Mouse (Mus musculus): ENCODE measurements at regions not wholly inside any gene's neighbourhood (a gene's known extent, or its start where the extent isn't known, plus 50 kb on each side); places are given as distances from the start of the nearest gene placed in this dataset.

GRCm38 (mm10) chrX:142456022-142456421 is 65.7 kb upstream of the Acsl4 start:
- DNase-seq (ENCODE audit: low spot score), result no peak
- no peaks in the 10 kb centered on the region for H3K4me1 ChIP-seq (ENCODE audit: control insufficient read depth, insufficient read depth, low read length)
- H3K9ac ChIP-seq (replicated peaks; ENCODE audit: low read length), result no peak overlapping the region
- H3K36me3 ChIP-seq (replicated peaks; ENCODE audit: control insufficient read depth, insufficient read depth, low read depth, low read length), result no peaks in the 10 kb centered on the region
- ATAC-seq (replicated peaks; ENCODE audit: insufficient number of reproducible peaks, low FRiP score, low TSS enrichment, low read depth), result no peak
- WGBS, result 61% methylated on average over 1 of the region's 1 CpGs
- no peaks in the 10 kb centered on the region for H3K9me3 ChIP-seq (replicated peaks; ENCODE audit: control insufficient read depth, low read length)
- no peaks in the 10 kb centered on the region for H3K27me3 ChIP-seq (ENCODE audit: control insufficient read depth, insufficient read depth, low read length)
- H3K4me3 ChIP-seq (ENCODE audit: low read depth, low read length), result no peak overlapping the region
- H3K27ac ChIP-seq (replicated peaks; ENCODE audit: low read depth, low read length), result no peak overlapping the region
- H3K4me2 ChIP-seq (ENCODE audit: low read depth, low read length), result no peak overlapping the region

- no peaks in the 10 kb centered on the region for H3K9me3 ChIP-seq (replicated peaks; ENCODE audit: control insufficient read depth, low read length)
- WGBS, result 60% methylated on average over 2 of the region's 2 CpGs
- no peak overlapping the region for H3K4me2 ChIP-seq (ENCODE audit: low read depth, low read length)
- no peaks in the 10 kb centered on the region for H3K36me3 ChIP-seq (replicated peaks; ENCODE audit: control insufficient read depth, insufficient read depth, low read depth, low read length)
- H3K27ac ChIP-seq (replicated peaks; ENCODE audit: low read depth, low read length), result no peak overlapping the region
- H3K9ac ChIP-seq (replicated peaks; ENCODE audit: low read length), result no peak overlapping the region
- no peak for ATAC-seq (replicated peaks; ENCODE audit: insufficient number of reproducible peaks, low FRiP score, low TSS enrichment, low read depth)
- H3K4me3 ChIP-seq (ENCODE audit: low read depth, low read length), result no peak overlapping the region
- DNase-seq (ENCODE audit: low spot score), result no peak
- H3K27me3 ChIP-seq (ENCODE audit: control insufficient read depth, insufficient read depth, low read length), result no peaks in the 10 kb centered on the region
- H3K4me1 ChIP-seq (ENCODE audit: control insufficient read depth, insufficient read depth, low read length), result no peaks in the 10 kb centered on the region
Observed at GRCm38 (mm10) chrX:142464174-142464573, 73.8 kb upstream of the Acsl4 start.

DNA sequence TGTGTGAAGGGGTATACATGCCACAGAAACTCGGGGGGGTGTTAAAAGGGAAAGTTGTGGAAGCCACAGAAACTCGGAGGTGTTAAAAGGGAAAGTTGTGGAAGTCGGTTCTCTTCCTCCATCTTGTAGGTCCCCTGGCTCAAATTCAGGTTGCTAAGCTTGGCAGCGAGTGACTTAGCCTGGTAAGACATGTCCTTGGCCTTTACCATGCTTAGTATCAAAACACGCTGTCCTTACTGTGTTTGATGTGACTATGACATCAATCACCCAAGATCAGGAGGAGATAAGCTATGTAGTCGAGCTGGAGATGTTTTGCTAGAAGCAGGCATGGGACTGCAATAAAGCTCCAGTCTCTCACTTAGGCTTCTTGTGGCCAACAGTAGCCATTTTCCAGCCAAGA is 74.4 kb upstream of the Acsl4 start:
- Histone ChIP-seq H3K36me3 (replicated peaks; ENCODE audit: control insufficient read depth, insufficient read depth, low read depth, low read length) (no peaks in the 10 kb centered on the region), H3K27ac (replicated peaks; ENCODE audit: low read depth, low read length) (no peak overlapping the region), H3K9ac (replicated peaks; ENCODE audit: low read length) (no peak overlapping the region), H3K4me1 (ENCODE audit: control insufficient read depth, insufficient read depth, low read length) (no peaks in the 10 kb centered on the region), H3K4me2 (ENCODE audit: low read depth, low read length) (no peak overlapping the region), H3K27me3 (ENCODE audit: control insufficient read depth, insufficient read depth, low read length) (no peaks in the 10 kb centered on the region), H3K4me3 (ENCODE audit: low read depth, low read length) (no peak overlapping the region), H3K9me3 (replicated peaks; ENCODE audit: control insufficient read depth, low read length) (no peaks in the 10 kb centered on the region)
- DNase-seq (ENCODE audit: low spot score) (no peak), ATAC-seq (replicated peaks; ENCODE audit: insufficient number of reproducible peaks, low FRiP score, low TSS enrichment, low read depth) (no peak)
- 72% methylated on average over 6 of the region's 6 CpGs for WGBS

DNA sequence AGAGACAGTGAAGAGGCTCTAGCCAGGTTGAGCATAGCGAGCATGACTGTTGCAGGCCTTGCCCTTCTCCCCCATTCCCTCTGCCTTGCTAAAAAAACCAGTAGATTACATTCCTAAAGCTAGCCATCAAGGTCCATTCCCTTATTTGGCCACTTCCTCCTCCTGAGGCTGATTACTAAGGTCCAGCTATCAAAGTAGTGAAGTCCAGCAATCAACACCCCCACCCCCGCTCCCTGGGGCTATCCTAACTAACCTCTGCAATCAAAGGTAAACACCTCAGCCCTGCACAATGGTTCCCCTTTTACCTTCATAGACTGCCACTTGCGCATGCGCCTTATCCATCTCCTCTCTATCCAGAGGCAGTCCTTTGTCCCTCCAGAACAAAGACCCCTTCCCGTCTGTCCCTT is 77.5 kb upstream of the Acsl4 start:
- ATAC-seq (replicated peaks; ENCODE audit: insufficient number of reproducible peaks, low FRiP score, low TSS enrichment, low read depth), result no peak
- Histone ChIP-seq H3K4me2 (ENCODE audit: low read depth, low read length) (no peak overlapping the region), H3K36me3 (replicated peaks; ENCODE audit: control insufficient read depth, insufficient read depth, low read depth, low read length) (no peaks in the 10 kb centered on the region), H3K27me3 (ENCODE audit: control insufficient read depth, insufficient read depth, low read length) (no peaks in the 10 kb centered on the region), H3K4me3 (ENCODE audit: low read depth, low read length) (no peak overlapping the region), H3K27ac (replicated peaks; ENCODE audit: low read depth, low read length) (no peak overlapping the region), H3K9me3 (replicated peaks; ENCODE audit: control insufficient read depth, low read length) (no peaks in the 10 kb centered on the region), H3K9ac (replicated peaks; ENCODE audit: low read length) (no peak overlapping the region), H3K4me1 (ENCODE audit: control insufficient read depth, insufficient read depth, low read length) (no peaks in the 10 kb centered on the region)
- peak; percentile 5 for DNase-seq (ENCODE audit: low spot score)
- WGBS, result 40% methylated on average over 5 of the region's 5 CpGs

GRCm38 (mm10) chrX:142468388-142468787 is 78.1 kb upstream of the Acsl4 start:
- no peaks in the 10 kb centered on the region for H3K4me1 ChIP-seq (ENCODE audit: control insufficient read depth, insufficient read depth, low read length)
- no peaks in the 10 kb centered on the region for H3K9me3 ChIP-seq (replicated peaks; ENCODE audit: control insufficient read depth, low read length)
- H3K4me2 ChIP-seq (ENCODE audit: low read depth, low read length), result no peak overlapping the region
- no peaks in the 10 kb centered on the region for H3K36me3 ChIP-seq (replicated peaks; ENCODE audit: control insufficient read depth, insufficient read depth, low read depth, low read length)
- H3K4me3 ChIP-seq (ENCODE audit: low read depth, low read length), result no peak overlapping the region
- H3K27me3 ChIP-seq (ENCODE audit: control insufficient read depth, insufficient read depth, low read length), result no peaks in the 10 kb centered on the region
- no peak overlapping the region for H3K9ac ChIP-seq (replicated peaks; ENCODE audit: low read length)
- 40% methylated on average over 4 of the region's 4 CpGs for WGBS
- no peak overlapping the region for H3K27ac ChIP-seq (replicated peaks; ENCODE audit: low read depth, low read length)
- DNase-seq (ENCODE audit: low spot score) (no peak), ATAC-seq (replicated peaks; ENCODE audit: insufficient number of reproducible peaks, low FRiP score, low TSS enrichment, low read depth) (no peak)

DNA sequence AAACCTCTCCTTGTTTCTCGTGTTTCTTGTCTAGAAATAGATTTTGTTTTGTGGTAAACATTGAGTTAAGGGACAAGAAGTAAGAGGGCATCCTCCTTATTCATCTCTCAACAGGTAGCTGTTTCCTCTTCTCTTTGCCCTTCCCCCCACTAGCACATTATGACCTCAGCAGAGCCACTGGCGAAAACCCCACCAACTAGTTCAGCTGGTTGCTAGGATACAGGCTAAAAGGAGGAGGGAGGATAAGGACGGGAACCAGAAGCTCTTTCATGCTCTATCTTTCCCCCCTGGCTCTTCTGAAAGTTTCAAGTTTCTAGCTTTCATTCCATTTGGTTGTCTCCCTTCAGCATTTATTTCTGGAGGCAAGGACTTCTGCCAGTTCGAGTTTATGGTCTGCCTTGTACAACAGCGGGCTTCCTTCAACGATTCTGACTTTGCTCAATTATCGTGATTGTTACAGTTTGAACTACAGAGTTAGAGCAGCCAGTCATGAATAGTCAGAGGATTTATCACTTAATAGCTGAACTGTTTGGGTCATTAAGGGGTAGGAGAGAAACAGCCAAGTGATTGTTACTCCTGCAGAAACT is 78.8 kb upstream of the Acsl4 start:
- 19% methylated on average over 7 of the region's 7 CpGs for WGBS
- H3K27ac ChIP-seq (replicated peaks; ENCODE audit: low read depth, low read length), result no peak overlapping the region
- H3K27me3 ChIP-seq (ENCODE audit: control insufficient read depth, insufficient read depth, low read length), result no peaks in the 10 kb centered on the region
- no peaks in the 10 kb centered on the region for H3K9me3 ChIP-seq (replicated peaks; ENCODE audit: control insufficient read depth, low read length)
- no peaks in the 10 kb centered on the region for H3K4me1 ChIP-seq (ENCODE audit: control insufficient read depth, insufficient read depth, low read length)
- ATAC-seq (replicated peaks; ENCODE audit: insufficient number of reproducible peaks, low FRiP score, low TSS enrichment, low read depth), result no peak
- H3K4me3 ChIP-seq (ENCODE audit: low read depth, low read length), result no peak overlapping the region
- no peaks in the 10 kb centered on the region for H3K36me3 ChIP-seq (replicated peaks; ENCODE audit: control insufficient read depth, insufficient read depth, low read depth, low read length)
- H3K9ac ChIP-seq (replicated peaks; ENCODE audit: low read length), result no peak overlapping the region
- no peak overlapping the region for H3K4me2 ChIP-seq (ENCODE audit: low read depth, low read length)
- peak; percentile 46 for DNase-seq (ENCODE audit: low spot score)

DNA sequence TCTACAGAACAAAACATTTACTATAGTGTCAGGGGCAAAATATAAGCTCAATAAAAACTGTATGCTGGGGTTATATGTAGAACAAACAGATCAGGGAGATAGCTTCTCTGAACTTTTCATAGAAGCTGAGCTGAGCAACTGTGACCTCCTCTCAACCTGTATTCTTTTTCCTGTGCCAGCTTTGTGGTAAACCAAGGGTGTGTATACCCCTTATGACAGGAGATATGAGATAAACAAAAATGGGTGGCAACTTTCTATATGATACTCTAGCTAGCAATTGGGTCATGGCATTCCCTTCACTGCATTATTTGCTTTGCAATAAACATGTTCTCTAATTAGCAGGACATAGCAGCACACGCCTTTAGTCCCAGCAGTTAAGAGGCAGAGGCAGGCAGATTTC is 79.7 kb upstream of the Acsl4 start:
- no peaks in the 10 kb centered on the region for H3K9me3 ChIP-seq (replicated peaks; ENCODE audit: control insufficient read depth, low read length)
- no peaks in the 10 kb centered on the region for H3K36me3 ChIP-seq (replicated peaks; ENCODE audit: control insufficient read depth, insufficient read depth, low read depth, low read length)
- no peak overlapping the region for H3K4me2 ChIP-seq (ENCODE audit: low read depth, low read length)
- no peak overlapping the region for H3K9ac ChIP-seq (replicated peaks; ENCODE audit: low read length)
- no peaks in the 10 kb centered on the region for H3K4me1 ChIP-seq (ENCODE audit: control insufficient read depth, insufficient read depth, low read length)
- no peak overlapping the region for H3K27ac ChIP-seq (replicated peaks; ENCODE audit: low read depth, low read length)
- 93% methylated on average over 1 of the region's 1 CpGs for WGBS
- H3K27me3 ChIP-seq (ENCODE audit: control insufficient read depth, insufficient read depth, low read length), result no peaks in the 10 kb centered on the region
- DNase-seq (ENCODE audit: low spot score) (no peak), ATAC-seq (replicated peaks; ENCODE audit: insufficient number of reproducible peaks, low FRiP score, low TSS enrichment, low read depth) (no peak)
- H3K4me3 ChIP-seq (ENCODE audit: low read depth, low read length), result no peak overlapping the region

DNA sequence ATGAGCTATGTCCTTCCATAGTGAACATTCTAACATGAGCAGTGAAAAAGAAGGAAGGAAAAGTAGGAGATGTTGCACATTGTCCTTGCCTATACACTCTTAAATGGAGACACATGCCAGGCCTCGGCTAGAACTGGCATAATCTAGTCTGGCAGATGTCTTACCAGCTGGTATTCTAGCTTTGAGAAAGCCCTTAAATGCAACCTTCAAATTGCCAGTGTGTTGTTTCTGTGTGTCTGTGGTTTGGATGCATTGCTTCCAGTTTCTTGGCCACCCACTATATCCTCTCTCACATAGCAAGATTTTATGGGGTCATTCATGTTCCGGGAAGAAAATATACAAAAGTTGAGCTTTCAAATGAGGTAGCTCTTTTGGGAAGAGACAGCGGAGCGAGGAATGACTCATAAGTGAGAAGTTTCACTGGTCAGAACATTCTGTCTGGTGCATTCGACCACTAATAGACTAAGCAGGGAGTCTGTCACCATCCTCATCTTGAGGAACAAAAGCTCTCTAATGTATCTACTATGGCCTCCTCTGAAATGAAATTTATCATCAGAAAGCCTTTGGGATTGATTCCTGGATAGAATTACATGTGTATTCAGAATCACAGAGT is 91.0 kb upstream of the Acsl4 start:
- no peaks in the 10 kb centered on the region for H3K9me3 ChIP-seq (replicated peaks; ENCODE audit: control insufficient read depth, low read length)
- H3K36me3 ChIP-seq (replicated peaks; ENCODE audit: control insufficient read depth, insufficient read depth, low read depth, low read length), result no peaks in the 10 kb centered on the region
- WGBS, result 87% methylated on average over 5 of the region's 5 CpGs
- no peak overlapping the region for H3K9ac ChIP-seq (replicated peaks; ENCODE audit: low read length)
- no peak overlapping the region for H3K27ac ChIP-seq (replicated peaks; ENCODE audit: low read depth, low read length)
- DNase-seq (ENCODE audit: low spot score) (no peak), ATAC-seq (replicated peaks; ENCODE audit: insufficient number of reproducible peaks, low FRiP score, low TSS enrichment, low read depth) (no peak)
- no peak overlapping the region for H3K4me3 ChIP-seq (ENCODE audit: low read depth, low read length)
- no peak overlapping the region for H3K4me2 ChIP-seq (ENCODE audit: low read depth, low read length)
- no peaks in the 10 kb centered on the region for H3K27me3 ChIP-seq (ENCODE audit: control insufficient read depth, insufficient read depth, low read length)
- H3K4me1 ChIP-seq (ENCODE audit: control insufficient read depth, insufficient read depth, low read length), result no peaks in the 10 kb centered on the region
